Mouse (Mus musculus): Measurements from ENCODE around the gene Gpr132.

GRCm38 (mm10) chr12:112875225-112876013 is 7.4 kb upstream of the Gpr132 start:
- TF ChIP-seq CTCF (conservative IDR thresholded peaks at IDR 0.05; ENCODE audit: low read length) (peak; percentile 67), NANOG (IDR thresholded peaks at IDR 0.05; ENCODE audit: borderline replicate concordance, low read length) (no peak), POU5F1 (IDR thresholded peaks at IDR 0.05; ENCODE audit: borderline replicate concordance, low read length) (no peak)

All from E14TG2a.4 (cell line).